Mouse (Mus musculus) embryo, embryonic 9.5 days (tissue): ENCODE data around the gene Hddc3.

ENCODE experiments used
- DNase-seq: peaks from one replicate; pipeline ENCODE4 v3.0.0-alpha.2; 2017; ENCODE audit errors: extremely low spot score

Gene Hddc3

GRCm38 (mm10) chr7:80334848-80335247 lies 8.1 kb upstream of the Hddc3 start:
- DNase-seq = no peak

GRCm38 (mm10) chr7:80336932-80337331 lies 6.0 kb upstream of the Hddc3 start:
- no peak for DNase-seq

GRCm38 (mm10) chr7:80339371-80339770 lies 3.5 kb upstream of the Hddc3 start:
- DNase-seq = no peak

- peak; percentile 98 for DNase-seq
Measured at GRCm38 (mm10) chr7:80339793-80340628, 2.9 kb upstream of the Hddc3 start.

GRCm38 (mm10) chr7:80340793-80341192 lies 2.1 kb upstream of the Hddc3 start, which contains the start of gene Unc45a:
Gene Unc45a (minus strand): TSS chr7:80341005.
- peak; percentile 81 for DNase-seq

- DNase-seq = no peak
Measured at GRCm38 (mm10) chr7:80341793-80342192, 1.1 kb upstream of the Hddc3 start.

GRCm38 (mm10) chr7:80343270-80344018 lies 540 bp downstream of the Hddc3 start:
- no peak for DNase-seq

GRCm38 (mm10) chr7:80346173-80346572 lies 3.3 kb downstream of the Hddc3 start:
- no peak for DNase-seq

- DNase-seq = no peak
Measured at GRCm38 (mm10) chr7:80346830-80347229, 3.9 kb downstream of the Hddc3 start.

- no peak for DNase-seq
Measured at GRCm38 (mm10) chr7:80347670-80348586, 5.0 kb downstream of the Hddc3 start.

GRCm38 (mm10) chr7:80350808-80351207 lies 7.9 kb downstream of the Hddc3 start:
- no peak for DNase-seq

GRCm38 (mm10) chr7:80352920-80353319 lies 10.0 kb downstream of the Hddc3 start:
- no peak for DNase-seq

- no peak for DNase-seq
Measured at GRCm38 (mm10) chr7:80356351-80356750, 13.4 kb downstream of the Hddc3 start.

- no peak for DNase-seq
Measured at GRCm38 (mm10) chr7:80357156-80357555, 14.3 kb downstream of the Hddc3 start.

GRCm38 (mm10) chr7:80358039-80358438 lies 15.1 kb downstream of the Hddc3 start:
- DNase-seq = no peak

- no peak for DNase-seq
Measured at GRCm38 (mm10) chr7:80360435-80360834, 17.5 kb downstream of the Hddc3 start.

GRCm38 (mm10) chr7:80365759-80366158 lies 22.9 kb downstream of the Hddc3 start:
- DNase-seq = no peak

- no peak for DNase-seq
Measured at GRCm38 (mm10) chr7:80367232-80367631, 24.3 kb downstream of the Hddc3 start.

- no peak for DNase-seq
Measured at GRCm38 (mm10) chr7:80368009-80368408, 25.1 kb downstream of the Hddc3 start.

- DNase-seq = no peak
Measured at GRCm38 (mm10) chr7:80368635-80369421, 25.9 kb downstream of the Hddc3 start.

- DNase-seq = no peak
Measured at GRCm38 (mm10) chr7:80369461-80369860, 26.6 kb downstream of the Hddc3 start.
